Mouse (Mus musculus) thymus, postnatal 36 days (tissue): ENCODE measurements around the gene Gramd1a.

Experiments used
- DNase-seq, 2 experiments: peaks; one replicate each; pipeline ENCODE4 v3.0.0; 2022; ENCODE audit warnings: mixed read lengths in 2 of 2

Gramd1a gene

GRCm38 (mm10) chr7:31088206-31088605 lies 67.5 kb downstream of the Gramd1a start:
- DNase-seq: no peak

GRCm38 (mm10) chr7:31087262-31087661 lies 68.4 kb downstream of the Gramd1a start:
- DNase-seq: no peak

DNA sequence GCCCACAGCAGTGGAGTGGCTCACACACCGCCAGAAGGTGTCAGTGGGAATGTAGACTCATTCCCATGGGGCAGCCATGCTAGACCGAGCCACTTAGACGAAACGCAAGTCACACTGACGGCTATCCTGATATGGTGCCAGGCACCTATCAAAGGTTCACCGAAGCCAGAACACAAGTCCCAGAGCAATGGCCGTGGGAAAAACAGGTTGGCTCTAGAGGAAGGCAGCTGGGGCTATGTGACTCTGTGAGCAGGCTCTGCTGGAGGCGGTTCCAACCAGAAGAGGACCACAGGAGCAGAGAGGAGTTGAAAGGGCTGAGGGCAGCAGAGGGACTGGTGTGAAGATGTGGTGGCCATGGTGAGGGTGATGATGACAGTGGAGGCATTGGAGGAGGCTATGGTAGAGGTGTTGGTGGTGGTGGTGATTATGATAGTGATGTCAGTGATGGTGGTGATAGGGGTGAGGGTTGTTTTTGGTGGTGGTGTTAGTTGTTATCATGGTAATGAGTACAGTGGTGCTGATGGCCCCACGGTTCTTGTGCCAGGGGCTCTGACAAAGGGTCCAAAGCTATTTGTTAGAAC lies 69.4 kb downstream of the Gramd1a start:
- no peak for DNase-seq

- DNase-seq: no peak
Observed at GRCm38 (mm10) chr7:31085171-31085570, 70.5 kb downstream of the Gramd1a start.

DNA sequence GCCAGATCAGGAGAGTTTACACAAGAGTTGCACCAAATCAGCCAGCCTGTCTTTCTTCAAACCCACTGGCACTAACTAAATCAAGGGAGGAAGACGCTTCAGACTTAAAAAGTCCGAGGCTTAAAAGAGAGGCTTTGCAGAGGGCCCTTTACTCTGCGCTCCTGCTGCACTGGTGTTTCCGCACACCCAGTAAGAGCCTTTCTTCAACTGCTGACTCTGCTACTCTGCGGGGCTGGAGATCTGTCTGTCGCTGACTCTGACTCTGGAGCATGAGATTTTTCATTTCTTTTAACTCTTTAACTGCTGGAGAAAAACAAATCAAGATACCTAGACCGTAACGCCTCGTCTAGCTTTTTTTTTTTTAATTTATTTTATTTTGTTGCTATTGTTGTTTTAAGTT lies 71.6 kb downstream of the Gramd1a start:
- DNase-seq: no peak

GRCm38 (mm10) chr7:31082831-31083588 lies 72.7 kb downstream of the Gramd1a start:
- DNase-seq: no peak

DNA sequence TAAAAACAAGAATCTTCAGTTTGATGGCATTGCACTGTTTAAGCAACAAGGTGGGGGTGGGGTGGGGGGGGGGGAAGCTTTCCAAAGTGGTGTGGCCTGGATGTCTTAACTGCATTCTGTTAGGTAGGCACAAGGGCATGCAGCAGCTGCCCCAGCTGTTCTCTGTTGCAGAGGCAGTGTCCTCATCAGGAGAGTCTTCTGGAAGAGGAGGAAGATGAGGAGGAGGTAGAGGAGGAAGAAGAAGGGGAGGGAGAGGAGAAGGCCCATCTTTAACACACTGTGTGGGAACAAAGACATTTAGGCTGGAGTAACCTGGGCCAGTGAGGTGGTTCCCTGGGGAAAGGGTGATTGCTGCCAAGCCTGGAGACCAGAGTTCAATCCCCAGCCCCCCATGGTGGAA lies 73.6 kb downstream of the Gramd1a start:
- no peak for DNase-seq

- DNase-seq: no peak
Observed at GRCm38 (mm10) chr7:31081106-31081505, 74.6 kb downstream of the Gramd1a start.

DNA sequence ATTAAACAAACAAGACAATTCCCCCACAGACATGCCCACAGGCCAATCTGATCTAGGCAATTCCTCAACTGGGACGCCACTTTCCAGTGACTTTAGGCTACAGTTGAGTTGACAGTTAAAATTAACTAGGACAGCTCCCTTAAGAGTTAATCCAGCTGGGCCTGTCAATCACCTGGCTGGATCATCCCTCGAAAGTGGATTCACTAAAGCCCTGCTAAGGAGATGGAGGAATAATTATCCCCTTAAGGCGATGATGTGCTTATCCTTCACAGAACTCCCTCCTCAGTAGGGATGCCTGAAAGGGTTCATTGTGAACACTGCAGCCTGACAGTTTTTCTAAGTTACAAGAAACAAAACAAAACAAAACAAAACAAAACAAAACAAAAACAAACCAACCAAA lies 75.1 kb downstream of the Gramd1a start:
- DNase-seq: no peak
